Comparison of ENCODE assay signal across 10 mouse cellular contexts in genomic region chr16:72615360-72615759, GRCm38 (mm10).
"Had no signal": no experiment of that assay in that cellular context is flagged by ENCODE, and none has a peak within 500 bp of the region (broad histone marks: within the 10 kb centered on the region; RNA-seq: fewer than 3 reads in every experiment).

No protein-coding gene starts in this region.

- H3K27ac ChIP-seq: kidney, embryonic 15.5 days; left cerebral cortex, adult 2 months; limb, embryonic 10.5 days; liver, embryonic 15.5 days; lung, embryonic 15.5 days had no signal

- H3K4me3 ChIP-seq: kidney, embryonic 15.5 days; left cerebral cortex, adult 2 months; limb, embryonic 10.5 days; liver, embryonic 15.5 days; lung, embryonic 15.5 days had no signal

- H3K9ac ChIP-seq: kidney, embryonic 15.5 days; liver, embryonic 15.5 days; lung, embryonic 15.5 days had no signal

- H3K27me3 ChIP-seq: kidney, embryonic 15.5 days; liver, embryonic 15.5 days; lung, embryonic 15.5 days had no signal

- H3K4me2 ChIP-seq: kidney, embryonic 15.5 days; liver, embryonic 11.5 days; liver, embryonic 15.5 days; lung, embryonic 15.5 days had no signal

- H3K4me1 ChIP-seq: kidney, embryonic 15.5 days; limb, embryonic 10.5 days; liver, embryonic 15.5 days; lung, embryonic 15.5 days had no signal

- H3K9me3 ChIP-seq: kidney, embryonic 15.5 days; limb, embryonic 10.5 days; liver, embryonic 15.5 days; lung, embryonic 15.5 days had no signal

- H3K36me3 ChIP-seq: kidney, embryonic 15.5 days; limb, embryonic 10.5 days; liver, embryonic 15.5 days; lung, embryonic 15.5 days had no signal

- DNase-seq: kidney, adult 2 months; kidney, postnatal 14 days; thymus, adult 2 months; thymus, postnatal 25 days had no signal
